Mouse (Mus musculus): ENCODE results near the gene Kdm2b.

GRCm38 (mm10) chr5:122908001-122908400 lies 81.6 kb downstream of the Kdm2b start:
- TF ChIP-seq POLR2A (IDR thresholded peaks at IDR 0.05; ENCODE audit: borderline replicate concordance, extremely low read depth, insufficient read depth, insufficient read length, poor library complexity, severe bottlenecking): no peak
- no peak for TF ChIP-seq CTCF (IDR thresholded peaks at IDR 0.05; ENCODE audit: borderline replicate concordance, extremely low read depth, insufficient read depth, insufficient read length)
